Mouse (Mus musculus) layer of hippocampus, postnatal 25 days (tissue): ENCODE data around the gene Grk6. TPM values are rescaled to one million over a fixed set of nuclear protein-coding genes. Genes with fewer than 3 reads are reported as not detected.

ENCODE experiments used
- DNase-seq, 2 experiments: peaks; one replicate each; pipeline ENCODE4 v3.0.0; 2022; ENCODE audit warnings: mixed read lengths in 2 of 2, low spot score in 1 of 2; ENCODE audit errors: extremely low spot score in 1 of 2
- total RNA-seq, 2 experiments: library from RNA; stranded (reverse); gene quantifications; 2 replicates each; pipeline ENCODE4 v1.2.3; 2021

The Grk6 gene
- total RNA-seq, 2 experiments from 2014 or later, result 66.7 to 74.7 TPM

DNA sequence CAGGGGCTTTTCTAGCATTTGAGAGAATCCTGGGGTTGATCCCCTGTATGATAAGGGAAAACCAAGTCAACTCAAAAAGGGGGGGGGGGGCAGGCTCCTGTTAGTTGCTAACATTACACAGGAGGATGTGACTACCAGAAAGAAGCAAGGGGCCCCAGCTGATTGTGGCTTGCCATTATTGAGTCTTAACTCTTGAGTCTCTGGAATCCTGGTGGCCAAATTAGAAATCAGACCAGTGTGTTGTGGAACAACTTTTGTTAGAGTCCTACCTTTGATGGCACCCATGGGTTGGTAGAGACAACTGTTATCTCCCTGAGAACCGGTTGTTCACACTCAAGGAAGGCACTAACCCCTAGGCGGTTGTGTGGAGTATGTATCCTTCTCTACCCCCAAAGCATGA is 18.1 kb downstream of the Grk6 start:
- DNase-seq, result no peak

DNA sequence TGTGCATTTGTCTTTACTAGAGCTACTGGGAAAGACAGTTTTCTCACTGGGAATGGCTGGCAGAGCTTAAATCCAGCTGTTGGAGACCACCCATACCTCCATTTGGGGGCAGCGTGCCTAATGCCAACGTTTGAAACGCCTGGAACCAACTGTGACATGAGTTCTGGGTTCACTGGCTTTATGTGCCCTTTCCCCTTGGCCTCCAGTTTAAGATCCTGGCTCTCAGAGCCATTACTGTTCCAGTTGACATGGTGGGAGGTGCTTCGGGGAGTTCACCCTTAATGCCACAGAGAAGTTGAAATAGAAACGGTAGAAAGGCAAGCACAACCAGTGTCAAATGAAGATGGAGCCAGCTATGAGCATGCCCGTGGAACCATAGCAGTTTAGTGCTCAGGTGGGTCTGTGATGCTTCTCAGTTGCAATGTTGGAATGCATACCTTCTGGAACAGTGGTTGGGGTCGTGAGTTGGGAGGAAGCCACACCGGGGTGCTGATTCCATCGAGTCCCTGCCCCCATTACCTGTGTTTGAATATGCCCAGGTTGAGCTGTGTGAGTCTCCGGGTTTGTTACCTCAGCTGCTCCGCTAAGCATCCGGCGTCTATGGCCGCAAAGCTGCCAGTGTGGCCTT is 18.6 kb downstream of the Grk6 start:
- DNase-seq, result no peak

DNA sequence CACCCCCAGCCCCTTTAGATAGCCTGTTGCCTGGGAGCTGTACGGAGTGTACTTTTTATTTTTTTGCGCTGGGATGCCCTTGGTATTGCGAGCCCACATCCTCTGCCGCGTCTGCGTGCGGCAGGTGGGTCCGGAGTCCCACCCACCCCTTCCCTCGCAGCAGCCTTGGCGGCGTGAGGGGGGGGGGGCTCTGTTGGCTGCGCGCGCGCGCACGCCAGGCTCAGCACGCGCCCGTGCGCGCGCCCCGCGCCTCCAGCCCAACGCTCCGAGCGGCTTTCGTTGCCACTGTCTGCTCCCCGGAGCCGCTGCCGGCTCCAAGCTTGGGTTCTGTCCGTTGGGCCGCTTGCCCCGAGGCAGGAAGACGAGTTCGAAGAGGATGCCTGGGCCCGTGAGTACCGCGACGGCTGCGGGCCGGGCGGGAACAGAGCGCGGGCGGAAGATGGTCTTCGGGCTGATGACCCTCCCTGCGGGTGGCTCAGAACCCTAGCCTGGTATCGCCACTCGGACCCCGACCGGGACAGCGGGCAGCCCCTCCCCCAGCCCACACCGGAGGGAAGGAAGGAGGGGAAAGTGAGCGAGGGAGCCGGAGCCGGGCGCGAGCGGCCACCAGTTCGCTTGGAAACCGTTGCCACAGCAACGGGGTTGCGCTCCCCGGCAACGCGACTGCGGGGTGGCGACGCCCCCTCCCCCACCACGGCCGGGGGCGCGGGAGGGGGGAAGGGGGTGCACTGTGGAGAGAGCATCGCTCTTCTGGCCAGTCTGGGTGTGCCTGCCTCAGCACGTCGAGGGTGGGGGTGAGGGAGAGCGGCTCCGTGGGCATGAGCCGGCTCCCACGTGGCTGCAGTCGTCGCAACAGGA is 19.4 kb downstream of the Grk6 start, which contains the start of gene Prr7:
Gene Prr7, plus strand, starts transcription at position 241 of the 858 bp plus-strand sequence.
- peak; percentile 67 to 69 for DNase-seq

DNA sequence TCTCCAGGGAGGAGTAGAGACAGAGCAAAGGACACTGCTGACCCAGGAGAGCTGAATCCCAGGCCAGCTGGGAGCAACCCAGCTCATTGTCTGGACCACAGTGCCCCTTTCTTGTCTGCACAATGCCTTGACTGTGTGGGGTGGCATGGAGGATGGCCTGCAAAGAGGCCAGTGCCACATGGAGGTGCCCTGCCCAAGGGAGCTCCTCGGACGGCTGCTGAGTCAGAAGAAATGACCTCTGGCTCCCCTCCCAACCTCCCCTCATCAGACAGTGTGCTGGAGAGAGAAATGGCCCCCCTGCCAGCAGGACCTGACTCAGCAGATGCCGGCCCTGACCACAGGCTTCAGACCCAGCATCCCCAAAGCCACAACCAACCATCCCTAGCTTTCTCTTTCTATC is 20.3 kb downstream of the Grk6 start:
- no peak for DNase-seq

DNA sequence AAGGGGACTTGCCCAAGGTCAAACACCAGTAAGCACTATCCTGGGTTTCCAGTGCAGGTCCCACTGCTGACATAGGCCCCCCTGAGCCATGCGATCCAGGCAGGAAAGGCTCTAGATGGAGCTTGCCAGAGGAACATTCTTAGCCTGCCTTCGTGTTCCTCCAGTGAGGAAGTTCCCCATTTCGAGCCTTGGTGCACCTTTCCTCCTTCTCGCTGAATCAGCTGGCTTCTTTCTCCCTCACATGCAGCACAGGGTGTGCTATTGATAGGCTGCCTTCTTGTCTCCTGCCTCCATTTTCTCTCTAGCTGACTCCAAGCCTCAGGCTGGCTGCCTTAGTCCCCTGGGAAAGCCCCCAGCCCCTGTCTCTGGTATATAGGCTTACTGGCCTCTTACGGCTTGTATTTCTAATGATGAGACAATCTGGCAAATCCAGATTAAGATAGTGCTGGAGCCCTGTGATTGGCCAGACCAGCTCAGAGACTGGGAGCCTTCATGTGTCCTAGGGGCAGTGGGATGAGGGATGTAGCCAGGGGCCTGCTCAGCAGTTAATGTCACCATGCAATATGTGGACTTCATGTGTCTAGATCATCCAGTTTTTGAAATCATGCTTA is 21.1 kb downstream of the Grk6 start:
- DNase-seq, result no peak

DNA sequence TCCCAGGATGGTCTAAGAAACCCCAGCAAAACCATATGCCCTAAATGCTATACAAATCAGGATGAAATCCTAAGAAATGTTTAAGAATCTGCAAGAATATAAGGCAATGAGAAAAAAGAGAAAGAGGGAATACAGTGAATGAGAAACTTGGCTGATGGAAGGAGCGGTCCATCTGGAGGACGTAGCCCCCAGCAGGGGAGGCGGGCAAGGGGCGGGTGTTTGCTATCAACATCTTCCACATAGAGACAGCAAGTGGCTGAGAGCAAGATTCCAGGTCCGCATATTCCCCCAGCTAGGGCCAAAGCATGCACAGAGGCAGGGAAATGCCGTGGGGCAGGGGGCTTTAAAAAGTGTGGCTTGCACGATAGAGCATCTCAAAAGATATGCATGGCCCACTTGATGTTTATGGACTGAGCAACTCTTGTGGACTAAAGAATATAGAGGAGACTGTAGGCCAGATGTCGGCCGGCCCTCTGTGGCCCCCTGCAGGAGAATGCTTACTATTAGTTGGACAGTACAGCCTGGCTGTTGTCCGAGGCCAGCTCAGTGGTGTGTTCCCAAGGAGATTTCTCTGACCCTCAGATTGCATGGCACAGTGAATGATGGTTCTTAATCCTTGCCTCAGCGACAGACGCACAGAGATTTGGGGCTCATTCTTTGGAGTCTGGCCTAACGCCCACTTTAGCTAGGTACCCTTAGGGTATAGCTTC is 24.1 kb downstream of the Grk6 start:
- DNase-seq, result no peak

DNA sequence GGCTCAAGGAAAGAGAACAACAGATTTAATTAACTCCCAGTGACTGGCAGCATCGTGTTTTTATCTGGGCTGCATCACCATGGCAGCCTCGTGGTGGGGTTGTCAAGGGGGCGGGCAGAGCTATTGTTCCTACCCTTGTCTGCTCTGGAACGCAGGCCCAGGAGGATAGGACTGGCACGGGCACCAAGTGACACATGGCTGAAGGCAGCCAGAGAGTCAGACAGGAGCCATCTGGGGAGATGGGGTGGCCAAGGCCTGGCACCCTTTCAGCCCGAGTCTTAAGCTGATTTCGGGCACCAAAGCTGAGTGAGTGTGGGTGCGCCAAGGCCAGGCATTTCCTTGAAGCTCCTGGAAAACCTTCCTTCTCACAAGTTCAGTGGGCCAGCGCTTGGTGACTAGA is 25.5 kb downstream of the Grk6 start:
- peak in 1 of 2 experiments; percentile 56 for DNase-seq

DNA sequence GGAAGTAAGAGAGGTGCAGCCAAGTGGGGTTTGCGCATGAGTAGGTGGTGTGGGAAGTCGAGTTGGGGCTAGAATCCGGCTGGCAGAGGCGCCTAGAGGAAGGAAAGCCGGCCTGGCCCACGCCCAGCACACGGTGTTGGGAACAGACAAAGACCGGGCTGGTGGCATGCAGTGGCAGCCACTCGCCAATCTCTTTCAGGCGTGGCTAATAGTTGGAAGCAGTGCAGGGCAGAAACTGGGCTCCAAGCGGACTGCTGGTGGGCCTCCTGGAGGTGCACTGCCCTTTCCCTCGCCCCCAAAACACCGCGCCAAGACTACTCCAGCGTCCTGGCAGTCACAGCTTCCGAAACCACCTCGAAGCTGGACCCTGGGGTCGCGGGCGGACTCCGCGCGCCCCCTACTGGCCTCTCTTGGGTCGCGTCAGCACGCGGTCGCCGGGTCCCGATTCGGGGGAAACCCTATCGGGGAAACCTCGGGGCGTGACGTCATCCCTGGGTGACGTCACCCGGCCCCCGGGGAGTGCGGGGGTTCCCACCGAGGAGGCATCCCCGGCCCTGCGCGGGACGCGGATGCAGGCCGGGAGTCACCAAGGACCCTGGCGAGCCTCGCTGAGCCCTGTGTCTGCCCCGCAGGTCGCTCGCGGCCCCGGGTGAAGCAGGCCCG is 26.4 kb downstream of the Grk6 start:
- DNase-seq, result peak; percentile 81 to 88

DNA sequence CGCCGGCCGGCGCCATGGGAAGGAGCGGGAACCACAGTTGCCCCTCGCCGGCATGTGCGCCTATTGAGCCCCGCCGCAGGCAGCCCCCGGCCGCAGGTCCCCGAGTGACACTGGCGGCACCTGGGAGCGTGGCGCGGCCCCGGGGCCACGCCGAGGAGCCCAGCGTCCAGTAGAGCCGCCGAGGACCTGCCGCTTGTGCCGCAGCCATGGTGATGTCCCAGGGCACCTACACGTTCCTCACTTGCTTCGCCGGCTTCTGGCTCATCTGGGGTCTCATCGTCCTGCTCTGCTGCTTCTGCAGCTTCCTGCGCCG is 26.9 kb downstream of the Grk6 start:
- no peak for DNase-seq

DNA sequence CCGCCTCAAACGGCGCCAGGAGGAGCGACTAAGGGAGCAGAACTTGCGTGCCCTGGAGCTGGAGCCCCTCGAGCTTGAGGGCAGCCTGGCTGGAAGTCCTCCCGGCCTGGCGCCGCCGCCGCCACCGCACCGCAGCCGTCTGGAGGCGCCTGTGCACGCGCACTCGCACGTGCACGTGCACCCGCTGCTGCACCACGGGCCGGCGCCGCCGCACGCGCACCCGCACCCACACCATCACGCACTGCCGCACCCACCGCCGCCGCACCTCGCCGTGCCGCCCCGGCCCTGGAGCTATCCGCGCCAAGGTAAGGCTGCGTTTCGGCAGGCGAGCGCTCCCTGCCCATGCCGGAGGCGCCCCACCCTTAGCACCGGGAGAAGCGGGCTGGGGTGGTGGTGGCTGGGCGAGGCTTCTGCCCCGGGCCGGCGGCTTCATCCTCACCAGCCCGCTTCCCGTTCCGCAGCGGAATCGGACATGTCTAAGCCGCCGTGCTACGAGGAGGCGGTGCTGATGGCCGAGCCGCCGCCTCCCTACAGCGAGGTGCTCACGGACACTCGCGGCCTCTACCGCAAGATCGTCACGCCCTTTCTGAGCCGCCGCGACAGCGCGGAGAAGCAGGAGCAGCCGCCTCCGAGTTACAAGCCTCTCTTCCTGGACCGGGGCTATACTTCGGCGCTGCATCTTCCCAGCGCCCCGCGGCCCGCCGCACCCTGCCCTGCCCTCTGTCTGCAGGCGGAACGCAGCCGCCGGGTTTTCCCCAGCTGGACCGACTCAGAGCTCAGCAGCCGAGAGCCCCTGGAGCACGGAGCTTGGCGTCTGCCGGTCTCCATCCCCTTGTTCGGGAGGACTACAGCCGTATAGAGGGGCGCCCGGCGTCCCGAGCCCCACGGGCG is 27.5 kb downstream of the Grk6 start:
- peak; percentile 54 to 74 for DNase-seq

DNA sequence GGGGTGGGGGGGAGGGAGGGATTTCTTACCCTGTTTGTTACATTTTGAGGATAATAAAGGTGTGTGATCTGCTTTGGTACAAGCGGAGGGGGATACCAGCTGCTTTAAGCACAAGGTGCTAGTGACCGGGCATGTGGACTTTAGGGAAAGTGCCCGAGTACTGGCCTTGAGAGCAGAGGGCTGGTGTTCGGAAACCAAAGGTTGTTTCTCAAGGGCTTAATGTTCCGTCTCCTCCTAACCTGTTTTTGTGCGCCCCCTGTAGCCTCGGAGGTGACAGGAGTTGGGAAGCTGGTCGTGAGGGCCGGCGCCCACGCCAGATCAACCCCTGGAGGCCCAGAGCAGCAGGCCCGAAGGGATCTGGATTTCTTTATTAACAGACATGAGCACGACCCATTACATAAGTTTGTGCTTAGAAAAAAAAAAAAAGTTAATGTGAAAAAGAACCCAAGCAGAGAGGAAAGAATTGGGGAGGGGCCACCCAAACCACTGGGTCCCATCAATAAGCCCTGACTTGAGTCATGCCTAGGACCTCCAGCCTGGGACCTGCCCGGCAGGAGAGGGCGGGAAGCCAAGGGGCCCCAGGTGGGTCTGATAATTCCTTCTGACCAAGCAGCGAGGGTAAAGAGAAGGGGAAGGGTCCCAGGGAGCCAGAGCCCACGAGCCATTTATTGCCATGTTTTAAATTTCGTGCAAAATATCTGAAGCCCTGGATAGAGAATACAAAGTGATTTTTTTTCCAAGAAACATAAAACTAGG is 28.4 kb downstream of the Grk6 start:
- DNase-seq, result no peak

DNA sequence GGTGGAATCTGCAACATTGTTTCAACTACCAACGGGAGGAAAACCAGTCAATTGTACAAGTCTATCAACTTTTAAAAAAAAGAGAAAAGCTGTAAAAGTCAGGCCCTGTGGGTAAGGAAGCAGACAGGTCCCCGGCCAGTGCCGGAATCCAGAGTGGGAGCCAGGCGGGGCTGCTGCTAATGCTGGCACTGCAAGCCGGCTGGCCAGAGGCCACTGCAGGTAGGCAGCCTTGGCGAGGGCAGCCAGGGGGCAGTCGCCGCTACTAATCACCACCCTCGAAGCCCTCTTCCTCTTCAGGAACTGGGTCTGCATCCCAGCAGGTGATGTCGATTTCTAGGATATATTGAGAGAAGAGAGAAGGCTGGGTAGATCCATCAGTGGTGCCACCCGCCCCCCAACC is 29.1 kb downstream of the Grk6 start:
- no peak for DNase-seq

DNA sequence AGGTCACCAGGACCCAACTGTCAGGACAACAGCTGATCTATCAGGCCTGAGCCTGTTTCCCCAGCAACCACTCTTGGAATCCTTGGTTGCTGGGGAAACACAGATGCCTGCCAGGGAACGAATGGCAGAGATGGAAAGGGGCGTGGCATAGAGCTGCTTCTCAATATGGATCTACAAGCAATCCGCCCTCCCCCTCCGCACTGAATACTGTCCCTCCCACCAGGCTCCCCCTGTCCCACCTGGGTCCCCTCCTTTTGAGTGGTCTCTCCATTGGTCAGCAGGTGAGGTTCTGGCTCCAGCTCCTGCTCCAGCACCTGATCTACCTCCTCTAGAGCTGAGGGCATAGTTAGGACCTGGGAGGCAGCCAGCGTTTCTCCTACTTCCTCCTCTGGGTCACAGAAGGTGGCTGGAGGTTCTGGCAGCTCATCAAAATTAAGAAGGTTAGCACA is 29.8 kb downstream of the Grk6 start:
- peak in 1 of 2 experiments; percentile 58 for DNase-seq

DNA sequence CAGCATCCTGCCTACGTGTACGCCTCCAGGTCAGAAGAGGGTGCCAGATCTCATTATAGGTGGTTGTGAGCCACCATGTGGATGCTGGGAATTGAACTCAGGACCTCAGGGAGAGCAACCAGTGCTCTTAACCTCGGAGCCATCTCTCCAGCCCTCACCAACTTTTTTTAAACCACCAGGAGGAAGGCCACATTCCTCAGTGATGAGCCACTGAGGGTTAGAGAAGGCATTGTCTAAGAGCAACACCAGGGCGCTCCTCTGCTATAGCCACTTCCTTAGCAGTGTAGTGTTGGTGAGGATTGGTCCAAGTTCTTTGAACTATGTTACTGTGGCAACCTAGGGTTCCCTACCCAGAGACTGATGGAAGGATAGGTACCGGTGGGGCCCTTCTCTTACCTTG is 30.9 kb downstream of the Grk6 start:
- DNase-seq, result no peak

DNA sequence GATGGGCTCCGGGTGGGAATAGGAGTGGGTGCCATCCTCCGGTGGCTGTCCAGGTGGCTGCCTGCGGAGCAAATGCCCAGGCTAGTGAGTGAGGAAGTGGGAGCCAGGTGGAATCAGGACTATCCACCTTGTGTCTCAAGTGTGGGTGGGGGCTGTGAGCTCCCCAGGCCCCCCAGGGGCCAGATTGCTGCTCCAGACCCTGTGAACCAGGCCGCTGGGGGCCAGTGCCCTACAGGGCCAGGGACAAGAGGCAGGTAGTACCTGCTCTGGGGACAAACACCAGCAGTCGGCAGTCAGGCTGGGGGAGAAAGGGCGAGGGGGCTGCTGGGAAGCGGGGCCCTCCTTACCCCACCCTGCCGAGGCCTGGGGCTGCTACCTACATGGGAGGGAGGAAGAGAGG is 31.4 kb downstream of the Grk6 start:
- no peak for DNase-seq

DNA sequence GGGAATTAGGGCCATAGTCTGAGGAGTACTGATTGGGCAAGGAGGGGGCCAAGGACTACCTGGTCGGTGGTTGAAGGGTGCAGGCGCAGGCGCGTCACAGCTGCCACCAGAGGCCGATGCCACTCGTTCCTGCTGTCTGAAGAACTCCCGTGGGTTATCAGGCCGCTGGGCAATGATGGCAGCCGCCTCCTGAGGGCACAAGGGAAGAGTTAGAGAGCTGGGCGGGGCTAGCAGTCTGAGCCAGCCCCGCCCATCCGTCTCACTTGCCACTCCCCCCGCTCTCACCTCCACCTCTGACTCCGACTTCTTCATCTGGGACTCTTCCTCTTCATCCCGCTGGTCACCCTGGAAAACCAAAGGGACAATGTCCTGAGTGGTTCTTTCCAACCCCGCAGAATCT is 32.6 kb downstream of the Grk6 start:
- no peak for DNase-seq

DNA sequence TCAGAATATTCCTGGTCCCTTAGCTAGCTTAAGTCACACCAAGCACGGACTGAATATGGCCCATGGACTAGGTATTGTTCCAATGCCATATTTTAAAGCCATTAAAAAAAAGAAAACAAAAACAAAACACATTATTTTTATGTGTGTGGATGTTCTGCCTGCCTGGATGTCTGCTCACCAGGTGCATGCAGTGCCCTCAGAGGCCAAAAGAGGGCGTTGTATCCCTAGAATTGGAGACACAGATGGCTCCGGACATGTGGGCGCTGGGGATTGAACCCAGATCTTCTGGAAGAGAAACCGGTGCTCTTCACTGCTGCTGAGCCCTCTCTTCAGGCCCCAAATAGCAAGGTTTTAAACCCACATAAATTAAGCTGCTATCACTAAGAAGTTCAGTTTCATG is 33.2 kb downstream of the Grk6 start:
- peak in 1 of 2 experiments; percentile 65 for DNase-seq

DNA sequence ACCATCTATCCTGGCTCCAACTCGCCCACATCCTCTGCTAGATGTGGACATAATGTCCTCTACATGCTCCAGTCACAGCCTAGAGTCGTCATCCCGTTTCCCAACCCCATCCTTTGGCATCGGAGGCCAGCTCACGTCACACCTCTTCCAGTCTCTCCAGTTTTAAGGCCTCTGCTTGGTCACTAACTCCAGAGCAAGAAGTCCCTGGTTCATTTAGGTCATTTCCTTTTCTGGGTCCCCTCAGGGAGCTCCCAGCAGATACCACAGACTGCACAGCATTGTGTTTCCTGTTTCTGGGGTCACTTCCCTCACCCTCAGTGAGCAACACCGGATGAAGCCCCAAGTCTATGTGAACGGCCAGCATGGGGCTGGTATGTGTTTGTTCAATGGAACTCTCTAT is 34.1 kb downstream of the Grk6 start:
- DNase-seq, result no peak

DNA sequence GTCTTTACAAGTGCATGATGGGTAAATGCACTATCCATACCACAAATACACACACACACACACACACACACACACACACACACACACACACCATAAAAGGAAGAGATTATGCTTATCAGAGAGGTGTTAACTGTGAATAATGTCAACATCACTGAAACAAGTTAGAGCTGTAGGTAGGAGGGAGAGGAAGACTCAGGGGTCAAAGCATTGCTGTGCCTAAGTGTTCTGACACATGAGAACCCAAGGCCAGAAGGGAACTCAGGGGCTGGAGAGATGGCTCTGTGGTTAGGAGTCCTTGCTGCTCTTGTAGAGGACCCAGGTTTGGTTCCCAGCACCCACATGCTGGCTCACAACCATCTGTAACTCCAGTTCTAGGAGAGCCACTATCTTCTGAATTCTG is 35.1 kb downstream of the Grk6 start:
- no peak for DNase-seq
